Mouse (Mus musculus) brown adipose tissue, adult 24 weeks (tissue): ENCODE data around the gene Ahsg. TPM values are rescaled to one million over a fixed set of nuclear protein-coding genes. Genes with fewer than 3 reads are reported as not detected.

ENCODE experiments used
- H3K27ac ChIP-seq: fragments of 200-500 bp; replicated peaks from 2 replicates; pipeline ENCODE4 v1.5.1; 2012; ENCODE audit warnings: low read depth, mild to moderate bottlenecking, low read length
- H3K4me1 ChIP-seq: fragments of 200-500 bp; 2 replicates; pipeline ENCODE4 v1.6.1; 2012; ENCODE audit warnings: low read length, mixed read lengths; ENCODE audit not compliant: control insufficient read depth, insufficient read depth, insufficient read length
- H3K4me3 ChIP-seq: fragments of 200-500 bp; 2 replicates; pipeline ENCODE4 v1.5.1; 2012; ENCODE audit warnings: low read depth, mild to moderate bottlenecking, low read length, moderate library complexity; ENCODE audit not compliant: insufficient read depth
- polyA plus RNA-seq: library from polyadenylated mRNA; stranded (reverse); fragments of >200 nt; gene quantifications from 2 replicates; pipeline ENCODE4 v1.2.4, GENCODE M21; 2012; ENCODE audit not compliant: missing spikeins, insufficient read depth, insufficient read length

The Ahsg gene
- polyA plus RNA-seq, 1 experiment, result 3.4 TPM

DNA sequence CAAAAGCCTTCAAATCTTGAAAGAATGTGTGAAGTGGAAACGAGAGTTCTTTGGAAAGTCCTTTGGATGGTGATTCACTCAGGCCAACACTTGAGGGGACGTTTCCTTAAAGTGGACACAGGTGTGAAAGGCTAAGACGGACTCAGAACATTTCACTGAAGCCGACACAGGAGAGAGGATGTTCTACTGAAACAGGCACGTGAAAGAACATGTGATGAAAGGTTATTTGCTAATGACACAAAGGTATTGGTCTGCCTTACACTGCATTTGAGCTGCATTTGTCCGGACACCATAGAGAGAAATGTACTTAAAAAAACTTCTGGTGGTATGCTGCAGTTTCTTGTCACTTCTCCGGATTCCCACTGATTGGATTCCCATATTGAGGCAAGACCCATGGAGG, 12.4 kb upstream of the Ahsg start:
- no peak overlapping the region for H3K27ac ChIP-seq
- no peaks in the 10 kb centered on the region for H3K4me1 ChIP-seq
- no peak overlapping the region for H3K4me3 ChIP-seq

DNA sequence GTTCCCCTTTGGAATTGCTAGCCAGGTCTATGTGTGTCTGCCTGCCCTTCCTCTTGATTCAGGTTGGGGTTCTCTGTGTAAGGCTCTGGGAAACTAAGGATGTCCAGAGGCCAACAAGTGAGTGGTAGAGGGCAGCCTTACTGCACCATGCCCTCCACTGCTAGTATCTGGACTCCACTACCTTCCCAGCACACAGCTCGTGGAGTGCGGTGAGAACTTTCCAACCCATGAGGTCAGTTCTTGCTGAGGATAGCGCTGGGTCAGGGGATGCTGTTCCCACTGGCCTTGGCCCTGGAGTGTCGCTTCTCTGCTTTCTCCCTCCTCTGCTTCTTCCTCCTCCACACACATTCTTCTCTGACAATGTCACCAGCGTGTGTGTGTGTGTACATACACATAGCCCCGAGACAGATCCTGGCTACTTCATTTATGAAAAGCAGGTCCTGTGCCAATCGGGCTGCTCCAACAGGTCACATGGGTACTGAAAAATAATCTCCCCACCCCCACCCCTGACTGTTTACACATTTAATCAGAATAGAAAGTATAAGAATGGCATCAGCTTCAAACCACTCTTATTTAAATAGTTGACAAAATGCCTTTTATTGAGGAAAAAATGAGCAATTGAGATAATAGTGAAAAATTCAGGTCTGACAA, 11.0 kb upstream of the Ahsg start:
- no peak overlapping the region for H3K4me3 ChIP-seq
- H3K4me1 ChIP-seq, result no peaks in the 10 kb centered on the region
- no peak overlapping the region for H3K27ac ChIP-seq

DNA sequence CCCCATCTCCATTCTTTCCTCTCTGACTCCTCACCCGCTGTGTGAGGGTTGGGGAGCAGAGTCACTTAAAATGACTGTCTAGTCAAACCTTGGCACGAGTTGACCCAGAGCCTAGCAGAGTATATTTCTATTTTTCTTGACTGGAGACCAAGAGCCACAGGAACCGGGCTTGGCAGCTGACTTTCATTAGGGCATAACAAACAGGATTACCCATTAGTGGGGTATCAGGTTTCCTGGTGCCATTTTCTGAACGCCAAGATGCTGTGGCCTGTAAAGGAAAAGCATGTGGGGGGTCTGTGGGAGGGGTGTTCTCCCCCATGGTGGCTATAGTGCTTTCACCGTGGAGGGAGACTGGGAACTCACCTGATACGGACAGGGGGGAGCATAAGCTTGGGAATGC, 10.2 kb upstream of the Ahsg start:
- Histone ChIP-seq H3K27ac (no peak overlapping the region), H3K4me3 (no peak overlapping the region), H3K4me1 (no peaks in the 10 kb centered on the region)

DNA sequence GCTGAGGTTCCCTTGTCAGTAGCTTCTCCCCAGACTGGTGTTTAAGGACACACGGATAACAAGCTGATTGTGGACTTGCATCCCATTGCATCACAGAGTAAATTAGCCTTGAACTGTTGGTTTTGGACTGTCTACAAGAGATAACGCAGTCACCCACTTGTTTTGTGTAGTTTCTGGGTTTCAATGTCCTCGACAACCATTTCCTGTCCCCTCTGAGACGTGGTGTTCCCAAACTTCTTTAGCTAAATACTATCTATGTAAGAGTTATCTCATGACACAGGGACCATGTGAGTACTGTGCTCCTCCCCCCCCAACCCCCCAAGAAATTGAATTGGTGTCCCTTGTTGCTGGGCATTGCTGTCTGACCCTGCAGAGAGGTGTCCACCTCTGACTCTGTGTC, 9.6 kb upstream of the Ahsg start:
- no peaks in the 10 kb centered on the region for H3K4me1 ChIP-seq
- H3K4me3 ChIP-seq, result no peak overlapping the region
- H3K27ac ChIP-seq, result no peak overlapping the region

DNA sequence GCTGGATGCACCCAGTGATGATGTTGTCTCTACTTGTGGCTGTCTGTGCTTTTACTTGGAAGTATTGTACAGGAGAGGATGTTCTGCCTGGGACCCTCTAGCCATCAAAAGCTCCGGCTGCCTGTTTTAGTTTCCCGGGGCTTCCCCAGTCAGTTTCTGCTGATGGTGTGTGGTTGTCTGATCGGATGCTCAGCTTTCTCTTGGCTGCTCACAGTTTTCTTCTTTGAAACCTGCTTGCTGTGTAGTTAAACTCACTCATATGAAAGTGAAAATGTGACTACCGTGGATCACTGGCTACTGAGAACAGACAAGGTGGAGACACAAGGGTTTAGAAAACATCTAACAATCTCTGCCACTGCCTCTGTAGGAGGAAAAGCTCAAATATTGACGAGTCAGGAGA, 7.6 kb upstream of the Ahsg start:
- no peaks in the 10 kb centered on the region for H3K4me1 ChIP-seq
- H3K27ac ChIP-seq, result no peak overlapping the region
- no peak overlapping the region for H3K4me3 ChIP-seq

DNA sequence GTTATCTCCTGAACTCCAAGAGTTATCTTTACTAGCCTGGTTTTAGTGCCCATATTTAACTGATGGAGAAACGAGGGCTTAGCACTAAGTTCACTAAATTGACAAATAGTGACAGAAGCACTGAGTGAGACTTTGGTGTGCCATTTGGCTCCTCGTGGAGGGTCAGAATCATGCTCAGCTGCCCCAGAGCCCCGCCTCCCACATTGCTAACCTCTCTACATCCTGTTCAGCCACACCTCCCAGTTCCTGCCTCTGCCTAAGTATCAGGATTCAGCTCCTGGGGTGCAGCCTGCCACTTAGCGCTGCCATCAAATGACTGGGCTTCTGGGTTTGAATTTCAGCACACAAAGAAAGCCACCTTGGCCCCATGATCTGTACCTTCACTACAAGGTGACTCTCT, 5.7 kb upstream of the Ahsg start:
- Histone ChIP-seq H3K27ac (no peak overlapping the region), H3K4me3 (no peak overlapping the region), H3K4me1 (no peaks in the 10 kb centered on the region)

DNA sequence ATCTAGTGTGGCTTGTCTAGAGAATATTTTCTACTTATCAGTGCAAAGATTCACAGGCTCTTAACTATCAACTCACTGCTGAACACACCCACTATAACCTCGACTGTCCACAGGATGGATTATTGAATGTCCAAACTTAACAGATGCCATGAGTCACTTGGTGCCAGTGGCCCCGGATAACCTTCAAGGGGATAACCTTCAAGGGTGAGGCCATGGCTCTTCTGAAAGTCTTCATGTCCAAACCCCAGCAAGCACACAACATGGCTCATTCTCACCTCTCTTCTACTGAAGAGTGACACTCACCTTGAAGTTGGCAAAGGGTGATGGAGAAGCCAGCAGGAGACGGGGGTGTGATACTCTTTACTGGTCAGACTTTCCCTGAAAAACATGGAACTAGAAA, 4.4 kb upstream of the Ahsg start:
- Histone ChIP-seq H3K27ac (no peak overlapping the region), H3K4me1 (no peaks in the 10 kb centered on the region), H3K4me3 (no peak overlapping the region)

DNA sequence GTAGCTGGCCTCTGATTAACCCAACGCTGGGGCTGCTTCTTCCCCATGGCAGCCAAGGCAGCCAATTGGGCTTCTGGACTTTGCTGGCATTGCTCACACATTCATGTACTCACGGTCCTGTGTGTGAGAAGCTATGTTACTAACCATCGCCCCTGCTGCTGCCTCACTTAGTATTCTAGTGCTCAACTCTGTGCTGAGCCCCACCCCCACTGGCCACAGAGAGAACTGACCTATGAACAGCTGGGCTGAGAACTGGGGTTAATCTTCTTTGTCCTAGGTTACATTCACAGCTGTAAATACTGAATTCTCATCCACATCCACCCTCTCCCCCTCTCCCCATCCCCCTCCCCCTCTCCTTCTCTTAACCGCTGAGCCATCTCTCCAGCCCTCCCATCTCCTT, 2.2 kb upstream of the Ahsg start:
- no peaks in the 10 kb centered on the region for H3K4me1 ChIP-seq
- H3K4me3 ChIP-seq, result no peak overlapping the region
- no peak overlapping the region for H3K27ac ChIP-seq

DNA sequence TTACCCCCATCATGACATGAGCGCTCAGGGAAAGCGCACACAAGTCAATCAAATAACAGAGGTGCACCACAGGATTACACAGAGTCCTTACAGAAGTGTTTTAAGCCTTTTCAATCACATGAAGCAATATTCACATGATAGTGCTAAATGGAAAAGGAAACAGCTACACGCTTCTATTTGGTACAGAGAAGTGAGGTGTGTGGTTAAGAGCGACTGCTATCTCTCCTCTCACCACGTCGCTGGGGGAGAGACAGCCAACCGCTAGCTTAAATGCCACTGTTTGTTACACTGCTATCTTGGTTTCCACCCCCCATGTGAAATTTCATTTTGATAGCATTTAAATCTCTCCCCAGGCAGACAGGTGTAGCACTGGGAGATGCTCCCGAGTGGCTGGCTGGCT, 1.4 kb upstream of the Ahsg start:
- Histone ChIP-seq H3K27ac (no peak overlapping the region), H3K4me1 (no peaks in the 10 kb centered on the region), H3K4me3 (no peak overlapping the region)

DNA sequence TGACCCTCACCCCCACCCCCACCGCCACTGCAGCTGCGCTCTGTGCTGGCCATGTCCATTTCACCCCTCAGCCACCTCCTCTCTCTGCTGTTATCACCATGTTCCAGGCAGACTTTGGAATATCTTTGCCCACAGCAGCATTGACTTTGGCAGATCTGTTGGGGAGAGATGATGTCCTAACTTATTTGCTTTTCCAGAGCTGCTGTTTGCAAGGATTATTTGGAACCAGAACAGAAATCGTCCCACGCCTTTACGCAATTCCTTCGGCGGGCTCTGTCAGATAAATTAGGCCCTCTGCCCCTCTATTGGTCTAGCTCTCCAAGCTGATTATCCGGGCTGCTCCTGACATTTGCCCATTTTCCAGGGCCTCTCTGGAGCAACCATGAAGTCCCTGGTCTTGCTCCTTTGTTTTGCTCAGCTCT, 667 bp downstream of the Ahsg start:
- H3K27ac ChIP-seq, result no peak overlapping the region
- no peaks in the 10 kb centered on the region for H3K4me1 ChIP-seq
- H3K4me3 ChIP-seq, result no peak overlapping the region

DNA sequence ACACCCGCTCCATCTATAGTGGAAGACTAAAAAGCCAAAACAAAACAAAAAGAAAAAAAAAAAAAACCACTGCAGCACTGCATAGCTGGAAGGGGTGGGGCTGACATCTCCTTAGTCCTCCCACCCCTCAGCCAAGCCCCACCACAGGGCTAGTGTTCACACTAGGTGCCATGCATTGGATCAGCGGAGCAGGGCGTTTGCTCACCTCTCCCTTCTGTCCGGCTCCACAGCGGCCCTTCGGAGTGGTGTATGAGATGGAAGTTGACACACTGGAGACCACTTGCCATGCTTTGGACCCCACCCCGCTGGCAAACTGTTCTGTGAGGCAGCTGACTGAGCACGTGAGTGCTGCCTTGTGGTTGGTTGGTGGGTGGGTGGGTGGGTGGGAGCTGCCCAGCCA, 3.0 kb downstream of the Ahsg start:
- Histone ChIP-seq H3K4me3 (no peak overlapping the region), H3K4me1 (no peaks in the 10 kb centered on the region), H3K27ac (no peak overlapping the region)

DNA sequence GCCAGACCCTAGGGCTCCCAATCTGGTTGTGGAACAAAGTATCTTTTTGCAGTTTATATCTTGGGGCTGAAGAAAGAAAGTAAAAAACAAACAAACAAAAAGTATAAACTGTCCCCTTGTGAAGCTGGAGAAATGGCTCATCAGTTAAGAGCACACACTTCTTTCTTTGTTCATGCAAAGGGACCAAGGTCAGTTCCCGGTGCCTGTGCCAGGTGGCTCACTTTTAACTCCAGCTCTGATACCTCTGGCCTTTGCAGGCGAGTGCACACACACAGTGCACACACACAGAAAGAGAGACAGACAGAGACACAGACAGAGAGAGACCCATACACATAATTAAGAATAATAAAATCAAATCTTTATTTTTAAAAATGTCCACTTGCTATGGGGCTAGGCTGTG, 5.5 kb downstream of the Ahsg start:
- no peaks in the 10 kb centered on the region for H3K4me1 ChIP-seq
- no peak overlapping the region for H3K4me3 ChIP-seq
- H3K27ac ChIP-seq, result no peak overlapping the region

DNA sequence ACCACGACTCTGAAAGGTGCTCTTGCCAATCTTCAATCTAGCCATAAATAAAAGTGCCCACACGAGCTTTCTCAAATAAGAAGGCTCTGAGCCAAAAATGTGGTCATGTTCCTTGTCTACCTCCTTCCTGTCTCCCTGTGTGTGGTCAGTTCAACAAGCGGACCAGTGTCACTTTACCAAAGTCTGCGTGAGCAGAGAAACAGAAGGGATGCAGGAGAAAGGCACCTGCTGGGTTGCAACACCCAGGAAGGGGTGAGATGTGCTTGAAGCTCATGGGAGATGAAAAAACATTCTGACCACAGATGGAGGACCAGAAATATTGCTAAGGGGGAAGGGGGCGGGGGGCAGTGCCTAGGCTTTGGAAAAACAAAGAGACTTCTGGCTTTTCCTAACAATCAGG, 8.3 kb downstream of the Ahsg start:
- Histone ChIP-seq H3K4me3 (no peak overlapping the region), H3K27ac (no peak overlapping the region), H3K4me1 (no peaks in the 10 kb centered on the region)

DNA sequence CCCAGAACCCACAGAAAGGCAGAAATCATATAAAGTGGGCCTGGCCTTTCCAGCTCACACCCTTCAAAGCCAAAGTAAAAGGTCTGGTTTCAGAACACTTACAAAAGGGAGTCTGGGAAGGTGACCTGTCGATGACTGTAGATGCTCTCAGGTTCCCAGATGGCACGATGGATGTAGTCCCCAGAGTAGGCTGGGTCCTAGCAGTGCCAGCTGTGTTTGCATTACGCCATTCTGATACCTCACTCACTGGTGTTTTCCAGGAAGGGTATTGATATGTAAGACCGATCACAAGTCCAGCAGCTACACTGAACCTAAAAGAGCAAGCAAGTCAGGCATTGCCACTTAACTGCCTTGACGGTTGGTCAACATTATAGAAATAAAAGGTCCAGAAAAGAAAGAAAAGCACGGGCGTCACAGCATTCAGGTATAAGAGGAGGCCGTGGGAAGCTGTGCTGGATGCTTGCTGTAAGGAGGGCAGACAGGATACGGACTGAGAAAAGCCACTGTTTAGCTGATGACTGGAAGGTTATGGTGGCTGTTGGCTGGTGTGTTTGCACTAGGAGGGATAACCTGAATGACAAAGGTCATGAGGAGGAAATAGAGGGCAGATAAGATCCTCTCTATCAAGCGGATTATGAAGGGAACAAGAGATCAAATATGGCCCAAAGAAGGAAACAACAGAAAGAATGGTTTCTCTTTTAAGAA, 8.9 kb downstream of the Ahsg start:
- H3K4me1 ChIP-seq, result no peaks in the 10 kb centered on the region
- no peak overlapping the region for H3K4me3 ChIP-seq
- H3K27ac ChIP-seq, result no peak overlapping the region

DNA sequence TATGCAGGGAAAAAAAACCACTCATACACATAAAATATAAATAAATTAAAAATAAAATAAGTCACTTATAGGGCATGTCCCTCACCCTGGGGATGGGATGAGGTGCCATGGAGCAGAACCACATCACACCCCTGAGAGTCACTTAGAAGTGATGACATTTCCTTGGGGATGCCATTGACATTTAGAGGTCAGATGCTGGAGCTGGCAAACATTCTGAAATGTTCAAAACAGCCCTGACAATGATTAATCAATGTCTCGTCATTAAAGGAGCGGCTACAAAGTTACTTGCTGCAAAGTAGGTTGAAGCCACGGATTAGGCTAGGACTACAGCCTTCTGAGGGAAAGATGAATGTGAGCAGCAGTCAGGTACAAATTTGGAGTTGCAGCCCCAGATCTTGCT, 10.2 kb downstream of the Ahsg start:
- Histone ChIP-seq H3K4me3 (no peak overlapping the region), H3K27ac (no peak overlapping the region), H3K4me1 (no peaks in the 10 kb centered on the region)

DNA sequence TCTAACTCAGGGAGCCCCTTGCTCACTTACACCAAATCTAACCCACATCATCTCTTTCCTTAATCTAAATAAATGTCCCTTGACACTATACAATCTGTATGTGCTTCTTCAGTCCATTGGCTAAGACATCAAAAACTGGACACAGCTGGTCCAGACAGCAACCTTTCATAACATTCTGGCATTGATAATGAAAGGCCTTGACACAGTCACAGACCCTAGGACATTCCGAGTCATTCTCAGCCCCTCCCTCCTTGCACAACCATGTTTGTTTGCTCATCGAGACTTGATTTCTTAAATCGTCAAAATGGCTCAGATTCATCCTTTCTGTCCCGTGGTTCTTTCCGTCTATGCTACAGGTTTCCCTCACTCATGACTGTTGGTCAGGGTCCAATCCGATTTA, 18.2 kb downstream of the Ahsg start:
- Histone ChIP-seq H3K4me1 (no peaks in the 10 kb centered on the region), H3K27ac (no peak overlapping the region), H3K4me3 (no peak overlapping the region)
